Mouse (Mus musculus) olfactory bulb, adult 2 months (tissue): ENCODE data around the gene Pxmp2.

Experiments used
- CTCF ChIP-seq: fragments of 200-500 bp; IDR thresholded peaks from 2 replicates; pipeline ENCODE4 v1.5.1; 2012; ENCODE audit warnings: low read depth, mild to moderate bottlenecking, low read length, moderate library complexity; ENCODE audit not compliant: insufficient read depth
- POLR2A ChIP-seq: fragments of 200-500 bp; IDR thresholded peaks from 2 replicates; pipeline ENCODE4 v1.6.1; 2012; ENCODE audit warnings: mild to moderate bottlenecking, low read depth, low read length, moderate library complexity; ENCODE audit not compliant: insufficient read depth

DNA sequence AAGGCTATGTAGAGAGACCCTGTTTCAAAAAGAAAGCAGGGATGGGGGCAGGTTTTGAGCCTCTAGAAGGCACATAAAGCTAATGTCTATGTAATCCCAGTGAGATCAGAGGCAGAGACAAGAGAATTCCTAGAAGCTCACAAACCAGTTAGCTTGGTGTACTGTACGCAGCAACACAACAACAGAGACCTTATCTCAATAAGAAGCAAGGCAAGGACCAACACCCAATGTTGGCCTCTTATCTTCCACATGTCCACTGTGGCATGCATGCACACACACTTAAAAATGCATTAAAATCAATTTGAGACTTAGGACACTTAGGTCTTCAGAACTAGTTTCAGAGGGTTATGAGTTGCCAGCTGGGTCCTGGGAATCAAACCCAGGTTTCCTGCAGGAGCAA is 5.7 kb upstream of the Pxmp2 start:
- TF ChIP-seq CTCF (no peak), POLR2A (no peak)
